17 mouse cellular contexts compared by ENCODE assay signal in genomic region chr11:86646885-86647459, GRCm38 (mm10). TPM values are rescaled to one million over a fixed set of nuclear protein-coding genes. Genes with fewer than 3 reads are reported as not detected.
DNase-seq lines count a peak whose midpoint lies in the region; ATAC-seq and TF ChIP-seq lines count a peak whose summit lies in the region.
"Had no signal": no experiment of that assay in that cellular context is flagged by ENCODE, and none has a peak within 500 bp of the region (broad histone marks: within the 10 kb centered on the region; RNA-seq: fewer than 3 reads in every experiment).

No protein-coding gene starts in this region.

- no peak overlapping the region for H3K4me2 ChIP-seq in hindbrain, embryonic 12.5 days (replicated peaks)
- H3K4me2 ChIP-seq in lung, embryonic 14.5 days: peak overlapping the region; percentile 29; the same call in 1 of the 2 replicates
- no peak overlapping the region for H3K4me2 ChIP-seq in stomach, postnatal 0 days (replicated peaks; ENCODE audit: low read depth)
- H3K4me2 ChIP-seq: midbrain, embryonic 12.5 days had no signal

- no peak overlapping the region for H3K9ac ChIP-seq in hindbrain, embryonic 12.5 days
- H3K9ac ChIP-seq in lung, embryonic 14.5 days: no peak overlapping the region
- H3K9ac ChIP-seq in stomach, postnatal 0 days (ENCODE audit: low read length): no peak overlapping the region
- H3K9ac ChIP-seq: midbrain, embryonic 12.5 days had no signal

- H3K27ac ChIP-seq in hindbrain, embryonic 10.5 days: 0 out of 2 replicates have a peak overlapping the region, but pooled peaks have one; percentile 16
- no peak overlapping the region for H3K27ac ChIP-seq in hindbrain, embryonic 12.5 days
- H3K27ac ChIP-seq in lung, embryonic 14.5 days (ENCODE audit: low read depth): peak overlapping the region; percentile 90
- peak overlapping the region; percentile 61 for H3K27ac ChIP-seq in stomach, postnatal 0 days (replicated peaks)
- H3K27ac ChIP-seq: hindbrain, postnatal 0 days; midbrain, embryonic 12.5 days had no signal

- no peak for TF ChIP-seq EP300 in stomach, postnatal 0 days (optimal IDR thresholded peaks at IDR 0.05)

- peaks cover 18% of the 10 kb centered on the region for H3K36me3 ChIP-seq in hindbrain, embryonic 10.5 days
- peaks cover 14% of the 10 kb centered on the region; the same call in 1 of the 2 replicates for H3K36me3 ChIP-seq in hindbrain, embryonic 12.5 days
- H3K36me3 ChIP-seq in lung, embryonic 14.5 days (ENCODE audit: insufficient read depth): peaks cover 9% of the 10 kb centered on the region; the same call in 1 of the 2 replicates
- no peaks in the 10 kb centered on the region for H3K36me3 ChIP-seq in stomach, postnatal 0 days (ENCODE audit: control insufficient read depth, insufficient read depth, low read length)

- ATAC-seq in hindbrain, embryonic 12.5 days (ENCODE audit: low FRiP score): no peak
- ATAC-seq in lung, embryonic 14.5 days (ENCODE audit: insufficient read depth): no peak
- no peak for ATAC-seq in stomach, postnatal 0 days (ENCODE audit: low FRiP score, low TSS enrichment)
- ATAC-seq: hindbrain, postnatal 0 days had no signal

- 91% methylated on average over 3 of the region's 3 CpGs for WGBS in hindbrain, embryonic 10.5 days
- WGBS in hindbrain, embryonic 12.5 days: 77% methylated on average over 3 of the region's 3 CpGs
- WGBS in lung, embryonic 14.5 days: 70% methylated on average over 3 of the region's 3 CpGs
- WGBS in stomach, postnatal 0 days: 77% methylated on average over 3 of the region's 3 CpGs

- TF ChIP-seq CTCF in lung, embryonic 14.5 days (IDR thresholded peaks at IDR 0.05; ENCODE audit: low read depth): no peak
- no peak for TF ChIP-seq CTCF in stomach, postnatal 0 days (IDR thresholded peaks at IDR 0.05; ENCODE audit: low read depth)

- H3K9me3 ChIP-seq in hindbrain, embryonic 10.5 days: no peaks in the 10 kb centered on the region
- no peaks in the 10 kb centered on the region for H3K9me3 ChIP-seq in hindbrain, embryonic 12.5 days (replicated peaks)
- H3K9me3 ChIP-seq in lung, embryonic 14.5 days (ENCODE audit: low read depth, low read length): no peaks in the 10 kb centered on the region
- no peaks in the 10 kb centered on the region for H3K9me3 ChIP-seq in stomach, postnatal 0 days (ENCODE audit: control insufficient read depth, low read length)
- H3K9me3 ChIP-seq: embryonic facial prominence, embryonic 10.5 days; midbrain, embryonic 12.5 days had no signal

- H3K4me1 ChIP-seq in hindbrain, embryonic 10.5 days (replicated peaks): peaks cover 26% of the 10 kb centered on the region
- H3K4me1 ChIP-seq in hindbrain, embryonic 12.5 days: 0 out of 2 replicates have a peak, but pooled peaks cover 2% of the 10 kb centered on the region
- no peaks in the 10 kb centered on the region for H3K4me1 ChIP-seq in lung, embryonic 14.5 days (ENCODE audit: insufficient read depth)
- no peaks in the 10 kb centered on the region for H3K4me1 ChIP-seq in stomach, postnatal 0 days (replicated peaks; ENCODE audit: control insufficient read depth, insufficient read depth)

- H3K27me3 ChIP-seq in hindbrain, embryonic 10.5 days (ENCODE audit: insufficient read depth, poor library complexity, severe bottlenecking): no peaks in the 10 kb centered on the region
- no peaks in the 10 kb centered on the region for H3K27me3 ChIP-seq in hindbrain, embryonic 12.5 days
- no peaks in the 10 kb centered on the region for H3K27me3 ChIP-seq in lung, embryonic 14.5 days (ENCODE audit: insufficient read depth, low read length)
- H3K27me3 ChIP-seq in stomach, postnatal 0 days (ENCODE audit: control insufficient read depth, insufficient read depth, low read length): no peaks in the 10 kb centered on the region
- H3K27me3 ChIP-seq: midbrain, embryonic 12.5 days had no signal

- no peak overlapping the region for H3K4me3 ChIP-seq in hindbrain, embryonic 10.5 days
- no peak overlapping the region for H3K4me3 ChIP-seq in hindbrain, embryonic 12.5 days
- H3K4me3 ChIP-seq in lung, embryonic 14.5 days (ENCODE audit: low read depth, low read length): no peak overlapping the region
- no peak overlapping the region for H3K4me3 ChIP-seq in stomach, postnatal 0 days (ENCODE audit: low read depth, low read length)
- H3K4me3 ChIP-seq: embryonic facial prominence, embryonic 10.5 days; midbrain, embryonic 12.5 days had no signal

- peak; percentile 13 for DNase-seq in heart, adult 11 months
- DNase-seq in heart, postnatal 4 days: no peak
- DNase-seq in hindbrain, embryonic 10.5 days (ENCODE audit: low spot score): no peak
- DNase-seq in lung, embryonic 14.5 days: no peak
- DNase-seq in lung, postnatal 14 days: no peak
- no peak for DNase-seq in stomach, postnatal 0 days (ENCODE audit: low spot score)
- DNase-seq in urinary bladder, postnatal 14 days (ENCODE audit: low spot score): no peak
- DNase-seq: cerebellum, adult 11 months; cerebellum, postnatal 36 days; gastrocnemius, postnatal 25 days; kidney, adult 9 months; liver; retina, postnatal 1 day had no signal

RNA-seq across cellular contexts. Expression of gene Vmp1, which starts 36.7 kb away (rescaled TPM):
- 10 to 100 TPM; 62.0 to 74.5 TPM for total RNA-seq in heart, postnatal 4 days (2021)
- polyA plus RNA-seq in hindbrain, embryonic 10.5 days (2016; fragmentation: Nextera tagmentation; extraction: Ambion mirVana): 92.8 and 96.1 TPM in 2 replicates
- 89.6 and 90.0 TPM in 2 replicates for polyA plus RNA-seq in hindbrain, embryonic 12.5 days (2016; fragmentation: Nextera tagmentation; extraction: Ambion mirVana)
- polyA plus RNA-seq in lung, embryonic 14.5 days (2014; fragmentation: Nextera tagmentation; extraction: Ambion mirVana): 117 TPM in 2 replicates
- 162 and 181 TPM in 2 replicates for polyA plus RNA-seq in stomach, postnatal 0 days (2015; fragmentation: Nextera tagmentation; extraction: Ambion mirVana)

RNA-seq across cellular contexts. Expression of gene Ptrh2, which starts 36.8 kb away (rescaled TPM):
- 10 to 100 TPM; 10.3 to 10.6 TPM for total RNA-seq in heart, postnatal 4 days (2021)
- 36.6 and 40.0 TPM in 2 replicates for polyA plus RNA-seq in hindbrain, embryonic 10.5 days (2016; fragmentation: Nextera tagmentation; extraction: Ambion mirVana)
- polyA plus RNA-seq in hindbrain, embryonic 12.5 days (2016; fragmentation: Nextera tagmentation; extraction: Ambion mirVana): 33.0 and 33.7 TPM in 2 replicates
- polyA plus RNA-seq in lung, embryonic 14.5 days (2014; fragmentation: Nextera tagmentation; extraction: Ambion mirVana): 36.8 and 37.3 TPM in 2 replicates
- polyA plus RNA-seq in stomach, postnatal 0 days (2015; fragmentation: Nextera tagmentation; extraction: Ambion mirVana): 19.4 and 19.8 TPM in 2 replicates
